Mouse (Mus musculus) cerebellum, adult 11 months (tissue): ENCODE measurements around the gene Cenpw.
A peak's percentile ranks its signal among the peaks of the same experiment; 100 is the strongest.

Experiments used
- DNase-seq: peaks from one replicate; pipeline ENCODE4 v3.0.0; 2022

Cenpw gene

GRCm38 (mm10) chr10:30199916-30200826 is at the start of gene Cenpw:
Gene Cenpw (minus strand): TSS chr10:30200560.
- peak; percentile 62 for DNase-seq

GRCm38 (mm10) chr10:30249654-30250053 is 49.3 kb upstream of the Cenpw start:
- no peak for DNase-seq

DNA sequence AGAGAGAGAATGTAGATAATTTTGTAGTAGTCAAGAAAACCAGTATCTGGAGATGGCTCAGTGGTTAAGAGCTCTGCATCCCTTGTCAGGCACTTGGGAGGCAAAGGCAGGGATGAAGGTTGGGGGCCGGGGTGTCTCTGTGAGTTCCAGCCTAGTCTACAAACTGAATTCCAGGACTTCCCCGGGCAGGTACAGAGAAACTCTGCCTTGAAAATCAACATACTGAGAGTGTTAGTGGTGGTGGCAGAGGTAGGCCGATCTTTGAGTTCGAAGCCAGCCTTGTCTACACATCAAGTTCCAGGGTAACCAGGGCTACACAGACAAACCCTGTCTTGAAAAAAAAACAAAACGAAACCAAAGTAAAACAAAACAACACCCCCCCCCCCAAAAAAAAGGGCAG is 859 bp downstream of the Cenpw start:
- no peak for DNase-seq

GRCm38 (mm10) chr10:30167700-30168099 is 32.7 kb downstream of the Cenpw start:
- no peak for DNase-seq
